Comparison of ENCODE assay signal across 9 mouse cellular contexts in genomic region chr1:191910646-191911045, GRCm38 (mm10). TPM values are rescaled to one million over a fixed set of nuclear protein-coding genes. Genes with fewer than 3 reads are reported as not detected.
A peak's percentile ranks its signal among the peaks of the same experiment; 100 is the strongest.
DNase-seq lines count a peak whose midpoint lies in the region; ATAC-seq and TF ChIP-seq lines count a peak whose summit lies in the region.
"Had no signal": no experiment of that assay in that cellular context is flagged by ENCODE, and none has a peak within 500 bp of the region (broad histone marks: within the 10 kb centered on the region; RNA-seq: fewer than 3 reads in every experiment).

No protein-coding gene starts in this region.

- no peaks in the 10 kb centered on the region for H3K9me3 ChIP-seq in forebrain, embryonic 13.5 days (replicated peaks)
- no peaks in the 10 kb centered on the region for H3K9me3 ChIP-seq in forebrain, embryonic 16.5 days (ENCODE audit: control insufficient read depth, low read length)
- H3K9me3 ChIP-seq in lung, embryonic 15.5 days = no peaks in the 10 kb centered on the region

- peaks cover 14% of the 10 kb centered on the region for H3K36me3 ChIP-seq in forebrain, embryonic 13.5 days (ENCODE audit: poor library complexity, severe bottlenecking)
- peaks cover 3% of the 10 kb centered on the region; the same call in 1 of the 2 replicates for H3K36me3 ChIP-seq in forebrain, embryonic 16.5 days (ENCODE audit: control insufficient read depth, insufficient read depth)
- H3K36me3 ChIP-seq in lung, embryonic 15.5 days = peaks cover 8% of the 10 kb centered on the region

- peaks cover 48% of the 10 kb centered on the region for H3K4me1 ChIP-seq in forebrain, embryonic 13.5 days
- H3K4me1 ChIP-seq in forebrain, embryonic 16.5 days (replicated peaks; ENCODE audit: control insufficient read depth, insufficient read depth, low read length) = peaks cover 34% of the 10 kb centered on the region
- H3K4me1 ChIP-seq in lung, embryonic 15.5 days = peaks cover 50% of the 10 kb centered on the region
- H3K4me1 ChIP-seq in olfactory bulb, adult 2 months (ENCODE audit: control insufficient read depth, insufficient read depth, low read length) = peaks cover 19% of the 10 kb centered on the region

- peak overlapping the region; percentile 12; the same call in 1 of the 2 replicates for H3K9ac ChIP-seq in forebrain, embryonic 13.5 days
- H3K9ac ChIP-seq in forebrain, embryonic 16.5 days (replicated peaks; ENCODE audit: low read depth, low read length) = no peak overlapping the region
- H3K9ac ChIP-seq in lung, embryonic 15.5 days = no peak overlapping the region

- TF ChIP-seq CTCF in olfactory bulb, adult 2 months (IDR thresholded peaks at IDR 0.05; ENCODE audit: insufficient read depth, low read depth, low read length) = no peak

- ATAC-seq in forebrain, embryonic 13.5 days = no peak
- no peak for ATAC-seq in forebrain, embryonic 16.5 days
- ATAC-seq in lung, embryonic 15.5 days (ENCODE audit: borderline replicate concordance, extremely low read depth, low FRiP score, low TSS enrichment) = no peak
- ATAC-seq in CD4-positive, CD25-positive, alpha-beta regulatory T cell, adult 4 months = no peak

- peak overlapping the region; percentile 14; the same call in 1 of the 2 replicates for H3K4me2 ChIP-seq in forebrain, embryonic 13.5 days
- H3K4me2 ChIP-seq in forebrain, embryonic 16.5 days (ENCODE audit: low read length) = no peak overlapping the region
- peak overlapping the region; percentile 22; the same call in 1 of the 2 replicates for H3K4me2 ChIP-seq in lung, embryonic 15.5 days

- WGBS in forebrain, embryonic 13.5 days = 75% methylated on average over 3 of the region's 3 CpGs
- 71% methylated on average over 3 of the region's 3 CpGs for WGBS in forebrain, embryonic 16.5 days
- 64% methylated on average over 3 of the region's 3 CpGs for WGBS in lung, embryonic 15.5 days
- 34% methylated on average over 3 of the region's 3 CpGs for WGBS in olfactory bulb, adult 2 months

- DNase-seq in lung, postnatal 14 days = no peak
- peak; percentile 48 for DNase-seq in kidney, postnatal 10 days
- no peak for DNase-seq in ovary, postnatal 10 days (ENCODE audit: low spot score)
- DNase-seq: thymus, postnatal 14 days had no signal

- no peak overlapping the region for H3K4me3 ChIP-seq in forebrain, embryonic 13.5 days
- H3K4me3 ChIP-seq in forebrain, embryonic 16.5 days (replicated peaks; ENCODE audit: low read length) = no peak overlapping the region
- no peak overlapping the region for H3K4me3 ChIP-seq in lung, embryonic 15.5 days
- H3K4me3 ChIP-seq in olfactory bulb, adult 2 months (ENCODE audit: insufficient read depth, low read depth, low read length) = peak overlapping the region; percentile 16; the same call in 1 of the 2 replicates

- no peaks in the 10 kb centered on the region for H3K27me3 ChIP-seq in forebrain, embryonic 13.5 days
- no peaks in the 10 kb centered on the region for H3K27me3 ChIP-seq in forebrain, embryonic 16.5 days (replicated peaks; ENCODE audit: control insufficient read depth, insufficient read depth, low read length)
- no peaks in the 10 kb centered on the region for H3K27me3 ChIP-seq in lung, embryonic 15.5 days

- no peak for TF ChIP-seq POLR2A in olfactory bulb, adult 2 months (IDR thresholded peaks at IDR 0.05; ENCODE audit: insufficient read depth, low read depth, low read length)

- H3K27ac ChIP-seq in forebrain, embryonic 13.5 days = no peak overlapping the region
- no peak overlapping the region for H3K27ac ChIP-seq in forebrain, embryonic 16.5 days (ENCODE audit: low read length)
- H3K27ac ChIP-seq in lung, embryonic 15.5 days = no peak overlapping the region
- no peak overlapping the region for H3K27ac ChIP-seq in olfactory bulb, adult 2 months (ENCODE audit: insufficient read depth, low read depth, low read length)

RNA-seq across cellular contexts. Expression of gene Slc30a1, which starts 4.1 kb away (rescaled TPM):
- polyA plus RNA-seq in forebrain, embryonic 13.5 days (2015; fragmentation: Nextera tagmentation; extraction: Ambion mirVana) = 1.6 and 1.8 TPM in 2 replicates
- polyA plus RNA-seq in forebrain, embryonic 16.5 days (2015; fragmentation: Nextera tagmentation; extraction: Ambion mirVana) = 2.4 and 2.7 TPM in 2 replicates
- 3.1 and 3.2 TPM in 2 replicates for polyA plus RNA-seq in lung, embryonic 15.5 days (2015; fragmentation: Nextera tagmentation; extraction: Ambion mirVana)
- not detected in 2 replicates for polyA plus RNA-seq in olfactory bulb, adult 2 months (2012; ENCODE audit: insufficient read depth, insufficient read length, low replicate concordance, missing spikeins)
- polyA plus RNA-seq in CD4-positive, CD25-positive, alpha-beta regulatory T cell, adult 4 months (2017; shearing (Covaris generic)) = 1 to 10 TPM; 1.4 to 1.8 TPM
